Mouse (Mus musculus): Measurements from ENCODE around the gene Slc45a3.

The Slc45a3 gene

DNA sequence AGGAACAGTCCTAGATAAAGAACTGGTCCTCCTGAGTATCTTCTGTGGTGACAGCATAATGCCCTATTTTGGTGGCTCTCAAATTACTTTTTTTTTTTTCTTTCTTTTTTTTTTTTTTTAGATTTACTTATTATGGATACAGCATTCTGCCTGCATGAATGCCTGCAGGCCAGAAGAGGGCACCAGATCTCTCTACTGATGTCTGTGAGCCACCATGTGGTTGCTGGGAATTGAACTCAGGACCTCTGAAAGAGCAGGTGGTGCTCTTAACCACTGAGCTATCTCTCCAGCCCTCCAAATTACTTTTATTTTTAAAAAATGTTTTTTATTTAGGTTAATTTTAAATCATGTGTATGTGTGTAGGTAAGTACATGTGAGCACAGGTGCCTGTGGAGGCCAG, 37.7 kb downstream of the Slc45a3 start:
- no peak for DNase-seq

DNA sequence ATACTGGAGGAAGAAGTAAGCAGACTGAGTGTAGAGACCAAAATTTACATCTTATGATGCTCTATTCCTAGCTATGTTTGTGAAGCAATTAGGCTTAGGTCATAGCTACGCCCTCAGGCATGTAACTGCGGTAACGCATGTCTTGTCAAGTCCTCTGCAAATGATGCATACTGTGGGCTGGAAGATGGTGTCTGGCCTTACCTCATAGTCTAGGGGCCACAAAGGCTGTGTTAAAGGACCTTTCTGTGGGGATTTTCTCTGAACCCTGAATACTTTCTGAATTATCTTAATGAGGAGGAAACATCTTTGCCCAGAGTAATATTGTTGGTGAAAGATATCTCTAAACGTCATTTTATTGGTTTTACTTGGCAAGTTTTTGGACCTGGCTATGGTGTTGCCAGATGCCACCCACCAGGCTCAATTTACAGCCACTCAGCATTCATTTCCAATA, 39.1 kb downstream of the Slc45a3 start:
- DNase-seq: no peak

DNA sequence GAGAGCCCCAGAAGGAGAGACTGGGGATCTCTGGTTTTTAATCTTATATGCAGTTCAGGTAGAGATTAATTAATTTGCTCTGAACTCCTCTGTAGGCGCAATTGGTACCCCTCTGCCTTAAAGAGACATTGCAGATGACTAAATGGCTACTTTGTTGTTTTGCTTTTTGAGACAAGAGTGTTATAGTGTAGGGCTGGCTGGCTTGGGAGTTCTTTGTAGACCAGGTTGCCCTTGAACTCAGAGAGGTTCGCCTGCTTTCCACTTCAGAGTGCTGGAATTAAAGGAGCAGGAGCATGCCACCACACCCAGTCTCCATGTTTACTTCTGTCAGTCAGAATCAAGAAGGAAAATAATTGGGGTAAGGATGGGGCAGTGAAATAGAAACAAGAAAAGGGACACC, 40.3 kb downstream of the Slc45a3 start:
- DNase-seq: no peak

DNA sequence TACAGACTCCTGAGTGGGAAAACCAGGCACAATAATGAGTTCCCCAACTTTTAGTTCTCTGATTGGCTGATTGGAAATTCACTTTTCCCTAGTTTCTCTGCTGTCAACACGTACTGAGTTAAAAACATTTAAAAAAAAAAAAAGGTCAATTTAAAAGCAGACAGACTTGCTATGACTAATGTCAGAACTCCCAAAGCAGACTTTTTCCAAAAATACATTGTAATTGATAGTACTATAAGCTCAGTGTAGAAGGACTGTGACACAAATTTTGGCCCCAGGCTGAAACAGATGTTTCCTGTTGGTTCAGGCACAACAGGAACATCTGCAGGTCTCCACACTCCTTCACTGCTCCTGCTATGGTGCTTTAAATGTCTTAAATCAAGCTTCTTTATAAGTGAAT, 41.0 kb downstream of the Slc45a3 start:
- no peak for DNase-seq

DNA sequence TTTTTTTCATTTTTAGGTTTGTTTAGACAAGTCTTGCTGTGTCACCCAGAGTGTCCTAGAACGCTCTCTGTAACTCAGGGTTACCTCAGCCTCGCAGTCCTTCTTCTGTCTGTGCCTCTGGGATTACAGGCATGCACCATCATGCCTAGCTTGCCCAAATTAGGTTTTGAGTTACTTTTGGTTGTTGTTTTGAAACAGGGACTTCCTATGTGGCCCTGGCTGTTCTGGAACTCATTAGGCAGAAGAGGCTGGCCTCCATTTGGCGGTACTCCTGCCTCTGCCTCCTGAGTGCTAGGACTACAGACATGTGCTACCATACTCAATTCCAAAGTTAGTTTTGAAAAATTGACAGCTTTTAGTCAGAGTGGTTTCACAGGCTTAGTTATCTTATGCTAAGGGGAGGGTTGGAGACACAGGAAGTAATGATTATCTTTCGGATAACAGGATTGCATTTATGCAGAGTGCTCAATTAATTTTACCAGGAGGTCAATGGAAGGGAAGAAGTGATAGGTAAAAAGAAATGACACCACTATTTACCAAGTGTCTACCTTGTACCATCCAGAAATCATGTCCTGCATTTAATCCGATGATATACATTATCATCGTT, 41.9 kb downstream of the Slc45a3 start:
- no peak for DNase-seq

DNA sequence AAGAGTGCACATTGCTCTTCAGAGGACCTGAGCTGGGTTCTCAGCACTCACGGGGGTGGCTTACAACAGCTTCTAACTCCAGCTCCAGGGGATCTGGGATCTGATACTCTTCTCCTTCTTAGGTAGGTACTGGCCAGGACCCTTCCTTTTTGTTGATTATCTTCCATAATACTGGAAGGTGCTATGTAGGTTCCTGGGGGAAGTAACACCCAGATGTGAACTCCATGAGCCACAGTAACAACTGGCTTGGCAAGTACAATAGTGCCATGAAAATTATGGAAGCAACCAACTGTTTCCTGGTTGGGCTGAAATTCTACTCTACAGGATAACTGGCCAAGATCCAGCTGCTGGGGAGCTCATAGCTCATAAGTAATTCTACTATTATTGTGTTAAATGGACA, 42.7 kb downstream of the Slc45a3 start:
- DNase-seq: no peak

DNA sequence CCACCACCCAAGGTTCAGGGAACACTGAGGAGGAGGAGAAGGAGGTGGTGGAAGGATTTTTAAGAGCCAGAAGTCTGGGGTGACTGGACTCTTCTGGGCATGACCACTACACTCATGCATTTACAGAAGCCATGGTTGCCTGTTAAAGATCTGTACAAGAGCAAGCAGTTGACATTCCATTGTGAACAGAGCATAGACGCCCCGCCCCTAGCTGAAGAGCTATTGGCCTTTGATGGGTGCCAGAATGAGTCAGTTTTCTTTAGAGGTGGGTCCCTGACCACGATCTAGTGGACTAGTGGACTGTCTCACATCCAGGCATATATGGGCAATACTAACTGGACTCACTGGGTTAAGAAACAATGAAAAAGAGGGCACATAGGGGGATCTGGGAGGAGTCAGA, 43.3 kb downstream of the Slc45a3 start:
- no peak for DNase-seq

DNA sequence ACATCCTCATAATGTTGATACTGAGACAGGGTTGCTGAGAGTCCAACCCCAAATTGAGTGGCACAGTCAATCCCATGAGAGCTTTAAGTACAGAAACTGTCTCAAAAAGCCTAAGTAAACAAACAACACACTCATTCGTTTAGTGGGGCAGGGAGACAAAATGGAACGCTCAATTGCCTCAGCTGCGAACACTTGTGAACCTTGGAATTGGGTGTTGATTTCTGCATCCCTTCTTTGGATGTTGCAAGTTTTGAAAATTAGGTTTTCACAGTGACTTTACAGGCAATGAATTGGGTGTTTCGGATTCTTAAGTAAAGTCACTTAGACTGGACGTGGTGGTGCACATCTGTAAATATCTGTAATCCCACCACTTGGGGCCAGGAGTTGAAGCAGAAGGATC, 44.0 kb downstream of the Slc45a3 start:
- no peak for DNase-seq

DNA sequence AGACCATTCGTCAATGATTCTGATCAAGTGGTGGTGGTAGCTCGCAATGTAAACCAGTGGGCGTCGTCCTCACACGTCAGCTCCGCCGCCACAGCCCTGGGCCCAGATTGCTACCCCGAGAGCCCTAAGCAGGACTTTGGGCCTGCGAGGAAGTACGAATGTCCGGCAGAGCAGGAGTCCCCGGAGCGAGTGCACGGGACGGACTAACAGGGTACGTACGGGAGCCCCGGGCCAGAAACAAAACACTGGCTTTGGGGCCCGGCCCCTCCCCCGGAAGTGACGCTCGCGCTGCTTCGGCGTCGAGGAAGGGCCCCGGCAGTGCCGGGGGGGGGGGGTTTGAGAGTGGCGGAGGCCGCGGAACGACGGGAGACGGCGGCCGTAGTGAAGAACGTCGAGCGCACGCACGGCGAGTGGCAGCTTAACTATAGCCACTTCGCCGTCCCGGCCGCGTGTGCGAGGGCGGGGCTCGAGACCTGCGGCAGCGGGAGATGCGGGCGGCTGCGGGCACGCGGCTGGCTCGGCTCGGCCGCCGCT, 44.6 kb downstream of the Slc45a3 start, which contains the start of gene Elk4:
Gene Elk4, plus strand, starts transcription at position 326 of the 534 bp plus-strand sequence.
- peak; percentile 81 for DNase-seq

DNA sequence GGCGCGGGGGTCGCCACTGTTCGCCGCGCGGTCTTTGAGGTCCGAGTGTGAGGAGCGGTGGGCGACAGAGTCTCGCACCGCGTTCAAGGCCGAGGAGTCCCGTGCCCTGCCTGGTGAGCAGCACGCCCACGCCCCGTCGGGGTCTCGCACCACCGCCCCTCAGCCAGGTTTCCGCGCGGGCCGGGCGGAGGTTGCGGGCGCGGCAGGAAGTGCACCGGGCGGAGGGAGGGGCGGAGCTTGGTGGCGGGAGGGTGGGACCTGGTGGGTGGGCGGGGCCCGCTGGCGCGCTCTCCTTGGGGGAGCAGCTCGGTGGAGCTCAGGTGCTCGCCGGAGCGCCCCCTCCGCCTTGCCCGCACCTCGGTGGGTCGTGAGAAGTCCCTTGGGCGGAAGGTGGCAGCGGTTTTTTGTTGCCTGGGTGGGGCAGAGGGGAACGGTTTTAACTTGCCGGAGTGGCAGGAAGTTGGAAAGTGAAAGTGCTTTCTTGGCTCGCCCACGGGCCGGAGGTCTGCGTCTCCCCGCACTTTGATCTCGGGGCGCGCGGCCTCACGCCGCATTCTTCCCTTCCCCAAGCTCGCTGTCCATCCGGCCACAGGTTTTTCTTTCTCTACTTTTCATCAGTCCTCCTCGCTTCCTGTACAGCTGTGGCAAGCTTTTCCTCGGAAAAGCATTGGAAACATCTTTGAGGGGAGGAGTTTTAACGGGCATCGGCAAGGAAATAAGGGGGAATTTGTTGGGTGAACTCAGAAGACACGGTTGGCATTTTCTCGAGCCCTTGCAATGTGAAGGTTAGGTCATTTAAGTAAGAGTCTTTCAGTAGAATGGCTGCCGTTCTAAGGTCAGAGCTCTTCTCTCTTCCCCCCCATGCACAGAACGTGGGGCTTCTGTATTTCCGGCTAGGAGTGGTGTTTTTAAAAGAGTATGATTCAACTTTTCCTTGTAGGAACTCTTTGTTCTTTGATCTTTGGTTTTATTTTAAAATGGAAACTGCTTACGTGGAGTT, 45.4 kb downstream of the Slc45a3 start:
- DNase-seq: peak; percentile 71

DNA sequence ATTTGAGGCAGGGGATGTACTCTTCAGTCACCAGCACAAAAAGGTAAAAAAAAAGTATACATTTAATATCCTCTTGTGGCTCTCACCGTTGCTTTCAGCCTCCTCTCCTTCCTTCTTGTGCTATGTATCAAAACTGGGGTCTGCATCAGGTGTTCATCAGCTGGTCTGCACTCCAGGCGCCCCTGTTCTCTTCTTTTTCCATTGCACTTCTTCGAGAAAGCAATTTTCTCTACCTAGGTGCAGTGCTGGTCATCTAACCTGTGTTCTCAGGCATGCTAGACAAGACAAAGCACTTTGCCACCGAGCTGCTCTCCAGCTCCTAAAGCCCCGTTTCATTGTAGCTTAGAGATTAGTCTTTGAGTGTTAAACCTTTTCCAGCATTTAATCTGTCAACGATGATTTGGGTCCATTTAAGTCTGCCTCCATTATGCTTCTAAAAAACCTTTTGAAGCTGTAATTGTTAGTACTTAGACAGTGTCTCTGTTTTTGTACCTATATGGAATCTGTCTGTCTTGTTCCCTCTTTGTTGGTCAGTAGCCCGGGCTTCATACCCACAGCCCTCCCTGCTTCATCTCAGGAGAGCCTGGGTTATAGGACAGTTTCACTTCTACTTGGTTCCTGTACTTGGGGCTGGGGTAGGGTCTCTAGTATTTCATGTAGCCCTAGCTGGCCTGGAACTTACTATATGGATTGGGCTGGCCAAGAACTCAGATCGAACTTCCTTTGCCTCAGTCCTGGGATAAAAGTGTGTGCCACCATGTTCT, 46.3 kb downstream of the Slc45a3 start:
- no peak for DNase-seq

DNA sequence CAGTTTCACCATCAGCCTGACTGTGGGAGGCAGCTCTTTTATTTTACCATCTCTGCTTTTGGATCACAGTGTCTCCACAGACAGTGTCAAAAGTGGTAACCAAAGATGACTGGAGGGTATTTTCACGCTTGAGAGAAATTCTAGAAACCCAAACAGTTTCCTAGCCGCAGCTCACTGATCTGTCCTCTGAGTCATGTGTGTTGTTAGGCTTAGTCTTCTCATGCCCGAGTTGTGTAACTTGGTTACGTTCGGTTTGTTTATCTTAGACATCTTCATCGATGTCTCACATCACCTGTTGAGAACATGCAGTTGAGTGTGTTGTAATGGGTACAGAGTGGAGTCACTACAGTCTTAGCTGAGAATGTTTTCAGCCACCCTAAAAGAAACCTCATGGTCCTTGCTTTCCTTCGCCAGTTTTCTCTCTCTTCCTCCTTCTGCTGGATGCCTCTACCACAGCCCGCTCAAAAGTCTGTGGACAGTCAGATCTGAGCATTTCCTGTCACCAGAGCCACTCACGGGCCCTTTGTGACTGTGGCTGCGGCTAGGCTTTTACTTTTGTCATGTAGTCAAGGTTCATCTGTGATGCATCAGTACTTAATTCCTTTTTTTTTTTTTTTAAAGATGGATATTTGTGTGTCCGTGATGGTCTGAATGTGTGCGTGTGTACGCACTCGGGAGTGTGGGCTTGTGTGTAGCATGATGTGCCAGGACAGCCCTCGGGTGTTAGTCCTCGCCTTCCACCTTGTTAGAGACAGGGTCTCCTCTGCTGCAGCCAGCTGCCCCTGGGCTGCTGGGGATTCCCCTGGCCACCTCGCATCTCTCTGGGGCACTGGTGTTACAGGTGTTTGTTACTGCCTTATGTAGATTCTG, 48.1 kb downstream of the Slc45a3 start:
- no peak for DNase-seq

DNA sequence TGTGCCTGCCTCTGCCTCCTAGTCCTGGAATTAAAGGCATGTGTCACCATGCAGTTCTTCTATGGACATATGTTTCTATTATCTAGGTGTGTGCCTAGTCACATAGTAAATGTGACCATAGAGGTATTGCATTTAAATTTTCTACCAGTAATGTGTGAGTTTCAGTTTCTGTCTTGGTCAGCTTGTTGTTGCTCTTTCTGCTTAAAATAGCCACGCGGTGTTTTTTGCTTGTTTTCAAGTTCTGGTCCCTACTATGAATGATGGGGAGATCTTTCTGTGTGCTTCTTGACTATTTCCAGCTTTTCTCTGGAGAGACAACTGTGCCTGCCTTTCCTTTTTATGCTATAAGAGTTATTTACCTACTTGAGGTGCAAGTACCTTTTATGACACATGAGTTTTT, 49.0 kb downstream of the Slc45a3 start:
- no peak for DNase-seq

DNA sequence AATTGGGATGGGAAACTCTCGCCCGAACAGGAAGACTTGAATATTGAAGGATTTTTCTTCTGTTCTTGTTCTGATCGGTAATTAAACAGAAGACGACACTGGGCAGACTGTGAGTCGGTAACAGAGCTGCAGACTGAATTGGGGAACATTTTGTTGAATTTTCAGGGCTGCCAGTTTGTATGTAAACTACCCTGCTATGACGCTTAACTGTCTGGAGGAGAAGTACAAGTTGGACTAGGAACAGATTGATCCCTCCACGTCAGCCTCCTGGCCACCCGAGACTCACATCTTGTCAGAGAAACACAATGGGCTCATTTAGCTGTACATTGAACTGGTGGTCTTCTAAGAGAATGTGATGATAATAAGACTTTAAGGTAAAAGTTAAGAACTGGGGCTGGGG, 50.1 kb downstream of the Slc45a3 start:
- no peak for DNase-seq

DNA sequence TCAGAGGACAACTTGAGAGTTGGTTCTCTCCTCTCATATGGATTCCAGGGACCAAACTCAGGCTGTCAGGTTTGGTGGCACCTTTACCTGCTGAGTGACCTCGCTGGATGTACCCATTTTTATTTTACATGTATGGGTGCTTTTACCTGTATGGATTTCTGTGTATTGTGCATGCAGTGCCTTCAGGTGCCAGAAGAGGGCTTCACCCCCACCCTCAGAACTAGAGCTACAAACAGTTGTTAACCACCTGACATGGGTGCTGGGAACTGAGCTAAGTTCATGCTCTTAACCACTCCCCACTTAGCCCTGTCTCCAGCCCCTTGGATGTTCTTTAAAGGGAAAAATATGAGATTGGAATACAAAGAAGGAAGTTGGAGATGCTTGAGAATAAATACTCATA, 52.0 kb downstream of the Slc45a3 start:
- no peak for DNase-seq

DNA sequence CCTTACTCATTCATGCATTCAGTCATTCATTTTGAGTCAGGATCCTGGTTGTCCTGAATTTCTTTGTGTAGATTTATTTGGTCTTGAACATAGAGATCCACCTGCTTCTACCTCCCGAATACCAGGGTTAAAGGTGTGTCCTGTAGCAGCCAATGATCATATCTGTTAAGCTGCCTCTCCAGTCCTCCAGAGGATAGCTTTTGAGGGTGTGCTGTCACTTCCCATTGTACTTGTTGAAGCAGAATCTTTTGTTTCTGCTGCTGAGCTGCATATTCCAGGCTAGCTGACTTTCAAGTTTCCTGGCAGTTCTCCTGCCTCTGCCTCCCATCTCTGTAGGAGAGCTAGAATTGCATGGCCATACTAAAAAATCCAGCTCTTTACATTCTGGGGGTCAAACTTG, 53.9 kb downstream of the Slc45a3 start:
- DNase-seq: no peak

DNA sequence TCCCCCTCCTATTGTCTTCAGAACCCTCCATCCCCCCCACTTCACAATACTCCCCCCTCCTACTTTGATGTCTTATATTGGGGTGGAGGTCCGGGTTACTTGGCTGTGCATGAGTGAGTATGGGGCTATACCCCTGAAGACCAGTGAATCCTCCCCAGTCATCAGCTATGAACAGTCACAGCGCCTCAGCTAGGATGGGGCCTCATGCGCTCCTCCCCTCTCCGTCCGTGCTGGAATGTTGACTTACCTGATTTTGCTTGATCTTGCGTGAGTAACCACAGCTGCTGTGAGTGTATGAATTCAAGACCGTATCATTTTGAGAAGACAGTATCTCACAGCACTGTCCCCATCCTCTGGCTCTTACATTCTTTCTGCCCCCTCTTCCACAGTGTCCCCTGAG, 57.1 kb downstream of the Slc45a3 start:
- DNase-seq: no peak

DNA sequence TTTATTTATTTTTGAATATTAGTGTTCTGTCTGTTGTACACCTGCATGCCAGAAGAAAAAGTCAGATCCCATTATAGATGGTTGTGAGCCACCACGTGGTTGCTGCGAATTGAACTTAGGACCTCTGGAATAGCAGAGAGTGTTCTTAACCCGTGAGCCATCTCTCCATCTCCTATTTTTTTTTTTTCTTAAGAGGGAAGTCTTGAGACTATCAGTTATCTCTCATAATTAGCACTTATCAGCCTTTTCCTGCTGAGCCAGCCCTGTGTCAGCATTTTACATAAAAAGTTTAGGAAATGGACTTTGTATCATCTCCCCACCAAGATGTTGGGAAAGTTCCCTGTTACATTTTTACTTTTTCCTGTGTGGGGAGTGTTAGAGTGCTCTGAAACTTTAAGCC, 59.3 kb downstream of the Slc45a3 start:
- DNase-seq: no peak

DNA sequence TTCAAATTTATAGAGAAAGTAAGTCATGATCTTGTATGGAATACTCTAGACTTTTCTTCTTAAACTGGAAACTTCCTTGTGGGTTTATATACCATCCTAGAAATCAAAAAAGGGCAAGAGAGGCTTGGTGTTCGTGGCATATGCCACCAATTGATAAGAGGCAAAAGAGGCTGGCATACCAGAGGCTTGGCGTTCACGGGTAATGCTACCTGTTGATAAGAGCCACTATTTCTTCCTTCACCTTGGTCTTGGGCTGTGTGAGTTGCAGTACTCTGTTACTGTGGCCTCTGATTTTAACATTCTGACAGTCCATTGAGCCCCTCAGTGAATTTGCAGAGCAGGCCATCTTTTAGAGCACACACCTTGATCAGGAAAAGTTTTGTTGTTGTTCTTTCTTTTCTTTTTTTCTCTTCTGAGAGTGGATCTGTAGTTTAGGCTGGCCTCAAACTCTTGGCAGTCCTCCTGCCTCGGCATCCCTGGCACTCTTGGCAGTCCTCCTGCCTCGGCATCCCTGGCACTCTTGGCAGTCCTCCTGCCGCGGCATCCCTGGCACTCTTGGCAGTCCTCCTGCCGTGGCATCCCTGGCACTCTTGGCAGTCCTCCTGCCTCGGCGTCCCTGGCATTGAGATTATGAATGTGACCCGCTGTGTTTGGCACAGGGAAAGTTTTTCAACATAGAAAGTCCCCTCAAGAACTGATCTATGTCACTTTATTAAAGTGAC, 64.3 kb downstream of the Slc45a3 start:
- DNase-seq: no peak

DNA sequence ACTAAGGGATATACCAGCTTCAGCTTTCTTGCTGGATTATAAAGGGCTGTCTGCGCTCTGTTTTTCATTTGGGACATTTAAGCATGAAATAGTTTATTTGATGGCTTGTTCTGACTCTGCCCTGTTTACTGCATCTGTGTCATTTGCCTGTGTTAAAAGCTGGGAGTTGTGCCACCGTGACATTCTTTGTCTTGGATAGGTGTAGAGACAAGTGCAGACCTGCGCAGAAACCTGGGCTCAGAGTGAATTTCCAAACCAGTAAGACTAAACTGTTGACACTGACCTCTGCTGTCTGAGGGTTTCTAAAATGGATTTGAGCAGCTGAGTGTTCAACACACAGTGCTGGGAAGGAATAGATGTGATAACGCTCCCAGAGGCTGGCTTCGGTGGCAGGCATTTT, 65.2 kb downstream of the Slc45a3 start:
- no peak for DNase-seq

DNA sequence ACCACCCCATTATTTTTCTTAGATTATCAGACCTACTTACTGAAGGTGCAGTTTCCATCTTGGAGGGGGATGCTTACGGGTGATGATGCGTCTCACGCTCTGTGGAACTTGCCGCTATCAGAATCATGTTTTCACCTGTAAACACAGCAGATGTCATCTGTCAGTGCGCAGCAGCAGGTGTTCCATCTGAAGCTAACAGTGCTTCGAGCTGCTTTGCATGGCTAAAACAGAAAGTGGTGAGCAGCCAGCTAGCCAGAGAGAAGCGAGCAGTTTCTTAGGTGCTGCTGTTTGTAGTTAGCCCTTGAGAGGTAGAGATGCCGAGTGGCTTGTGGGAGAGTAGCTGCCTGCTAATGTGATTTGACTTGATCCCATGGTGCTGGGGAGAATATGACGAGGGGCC, 65.6 kb downstream of the Slc45a3 start:
- no peak for DNase-seq

DNA sequence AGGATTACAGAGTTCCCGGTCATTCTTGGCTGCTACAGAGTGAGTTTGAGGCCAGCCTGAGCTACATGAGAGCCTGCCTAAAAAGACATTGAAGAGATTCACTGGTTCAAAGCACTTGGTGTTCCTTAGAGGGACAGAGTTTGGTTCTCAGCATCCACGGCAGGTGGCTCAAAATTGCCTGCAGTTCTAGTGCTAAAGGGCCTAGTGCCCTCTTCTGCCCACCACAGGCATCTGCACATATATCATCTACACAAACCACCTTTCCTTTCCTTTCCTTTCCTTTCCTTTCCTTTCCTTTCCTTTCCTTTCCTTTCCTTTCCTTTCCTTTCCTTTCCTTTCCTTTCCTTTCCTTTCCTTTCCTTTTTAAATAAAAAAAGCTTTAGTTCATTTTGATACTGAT, 67.8 kb downstream of the Slc45a3 start:
- no peak for DNase-seq

Data from cerebellum, adult 11 months (tissue).